Mouse (Mus musculus) neural tube, embryonic 15.5 days (tissue): ENCODE data around the gene Itpkb. TPM values are rescaled to one million over a fixed set of nuclear protein-coding genes. Genes with fewer than 3 reads are reported as not detected.
A peak's percentile ranks its signal among the peaks of the same experiment; 100 is the strongest.

Experiments
- ATAC-seq: fragments of 200-750 bp; cut with Nextera tagmentation; 2 replicates; pipeline ENCODE4 v1.8.0; 2017; ENCODE audit warnings: mild to moderate bottlenecking, moderate TSS enrichment, moderate library complexity; ENCODE audit not compliant: low FRiP score
- H3K27ac ChIP-seq: fragments of 300-500 bp; sonication (generic); replicated peaks from 2 replicates; pipeline ENCODE4 v1.5.1; 2015; ENCODE audit warnings: mild to moderate bottlenecking, inconsistent platforms
- H3K27me3 ChIP-seq: fragments of 300-500 bp; sonication (generic); replicated peaks from 2 replicates; pipeline ENCODE4 v1.6.1; 2015; ENCODE audit warnings: inconsistent platforms
- H3K36me3 ChIP-seq: fragments of 300-500 bp; sonication (generic); 2 replicates; pipeline ENCODE4 v1.6.1; 2015; ENCODE audit warnings: inconsistent platforms
- H3K4me1 ChIP-seq: fragments of 300-500 bp; sonication (generic); 2 replicates; pipeline ENCODE4 v1.6.1; 2015; ENCODE audit warnings: inconsistent platforms
- H3K4me2 ChIP-seq: fragments of 300-500 bp; sonication (generic); 2 replicates; pipeline ENCODE4 v1.6.1; 2015; ENCODE audit warnings: inconsistent platforms, mild to moderate bottlenecking, moderate library complexity
- H3K4me3 ChIP-seq: fragments of 300-500 bp; sonication (generic); replicated peaks from 2 replicates; pipeline ENCODE4 v1.5.1; 2015; ENCODE audit warnings: mild to moderate bottlenecking, inconsistent platforms
- H3K9ac ChIP-seq: fragments of 300-500 bp; sonication (generic); replicated peaks from 2 replicates; pipeline ENCODE4 v1.6.1; 2015; ENCODE audit warnings: mild to moderate bottlenecking, inconsistent platforms
- H3K9me3 ChIP-seq: fragments of 300-500 bp; sonication (generic); replicated peaks from 2 replicates; pipeline ENCODE4 v1.6.1; 2016; ENCODE audit warnings: inconsistent platforms
- WGBS: fragments of 180-500 bp; shearing (Covaris S2); methylation state at CpG from one replicate; pipeline ENCODE4 v1.1.7; 2015; ENCODE audit warnings: mixed read lengths; 5-methylcytosine and 5-hydroxymethylcytosine counted together
- polyA plus RNA-seq: library from polyadenylated mRNA; unstranded; fragments of >200 nt; fragmentation: Nextera tagmentation; extraction: Ambion mirVana; gene quantifications from 2 replicates; pipeline ENCODE4 v1.2.1, GENCODE M21; 2015

The Itpkb gene
- polyA plus RNA-seq, 1 experiment from 2014 or later = 4.1 TPM

DNA sequence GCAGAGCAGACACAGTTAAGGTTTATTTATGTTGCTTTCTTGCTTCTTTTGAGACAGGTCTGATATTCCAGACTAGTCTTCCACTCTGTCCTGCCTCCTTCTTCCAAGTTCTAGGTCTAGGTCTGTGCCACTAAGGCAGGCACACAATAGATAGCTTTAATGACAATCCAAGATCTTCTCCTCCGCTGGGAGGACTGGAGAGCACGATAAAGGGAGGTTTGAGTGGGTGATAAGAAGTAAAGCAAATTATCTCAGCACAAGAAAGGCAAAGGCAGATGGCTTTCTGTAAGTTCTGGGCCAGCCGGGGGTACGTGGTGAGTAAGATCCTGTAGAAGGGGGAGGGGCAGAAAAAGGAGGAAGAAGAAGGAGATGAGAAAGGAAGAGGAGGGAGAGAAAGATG lies 12.8 kb upstream of the Itpkb start:
- Histone ChIP-seq H3K27ac (no peak overlapping the region), H3K27me3 (no peaks in the 10 kb centered on the region), H3K4me2 (no peak overlapping the region), H3K4me1 (peaks cover 24% of the 10 kb centered on the region), H3K9ac (no peak overlapping the region), H3K9me3 (no peaks in the 10 kb centered on the region), H3K4me3 (no peak overlapping the region), H3K36me3 (no peaks in the 10 kb centered on the region)
- WGBS = 87% methylated on average over 4 of the region's 4 CpGs
- ATAC-seq = no peak

DNA sequence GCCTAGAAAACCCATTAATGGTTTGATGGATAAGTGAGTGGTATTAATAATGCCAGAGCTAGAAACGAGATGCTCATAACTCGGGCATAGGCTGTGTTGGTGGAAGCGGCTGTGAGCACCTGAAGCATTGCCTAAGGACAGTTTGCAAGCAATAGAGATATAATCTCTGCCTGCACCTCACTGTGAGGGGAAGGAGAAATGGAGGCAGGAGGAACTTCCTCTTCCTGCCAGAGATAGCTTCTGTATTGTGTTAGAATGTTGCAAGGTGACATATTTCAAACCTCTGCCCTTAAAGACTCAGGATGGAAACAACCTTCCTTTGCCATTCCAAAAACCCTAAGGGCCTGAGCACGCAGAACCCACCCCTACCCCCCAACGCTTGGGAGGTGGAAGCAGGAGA lies 11.9 kb upstream of the Itpkb start:
- Histone ChIP-seq H3K4me3 (no peak overlapping the region), H3K27me3 (no peaks in the 10 kb centered on the region; the same call in 1 of the 2 replicates), H3K36me3 (no peaks in the 10 kb centered on the region), H3K9me3 (no peaks in the 10 kb centered on the region), H3K27ac (no peak overlapping the region), H3K4me2 (no peak overlapping the region), H3K4me1 (peaks cover 15% of the 10 kb centered on the region), H3K9ac (no peak overlapping the region)
- WGBS = 80% methylated on average over 5 of the region's 5 CpGs
- no peak for ATAC-seq

DNA sequence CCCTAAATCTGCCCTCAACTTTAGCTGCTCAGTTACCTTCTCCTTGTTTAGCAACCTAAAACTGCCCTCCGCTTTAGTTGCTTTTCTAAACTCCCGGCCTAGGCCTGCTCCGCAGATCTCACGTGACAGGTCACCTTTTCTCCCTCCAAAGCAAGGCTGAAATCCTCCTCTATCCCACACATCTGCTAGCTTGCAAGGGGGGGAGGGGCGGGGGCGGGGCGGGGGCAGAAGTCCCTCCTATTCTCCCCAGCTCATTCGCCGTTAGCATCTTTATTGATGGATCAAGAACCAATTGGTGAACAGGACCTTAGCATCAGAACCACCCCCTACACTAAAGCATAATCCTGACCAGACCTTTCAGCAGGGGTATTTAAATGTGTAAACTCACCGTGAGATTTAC lies 10.4 kb upstream of the Itpkb start:
- H3K9me3 ChIP-seq = no peaks in the 10 kb centered on the region
- H3K27me3 ChIP-seq = no peaks in the 10 kb centered on the region; the same call in 1 of the 2 replicates
- H3K27ac ChIP-seq = no peak overlapping the region
- ATAC-seq = no peak
- H3K4me1 ChIP-seq = 0 out of 2 replicates have a peak, but pooled peaks cover 1% of the 10 kb centered on the region
- H3K9ac ChIP-seq = no peak overlapping the region
- H3K4me2 ChIP-seq = no peak overlapping the region
- H3K4me3 ChIP-seq = no peak overlapping the region
- 15% methylated on average over 10 of the region's 10 CpGs for WGBS
- H3K36me3 ChIP-seq = no peaks in the 10 kb centered on the region

DNA sequence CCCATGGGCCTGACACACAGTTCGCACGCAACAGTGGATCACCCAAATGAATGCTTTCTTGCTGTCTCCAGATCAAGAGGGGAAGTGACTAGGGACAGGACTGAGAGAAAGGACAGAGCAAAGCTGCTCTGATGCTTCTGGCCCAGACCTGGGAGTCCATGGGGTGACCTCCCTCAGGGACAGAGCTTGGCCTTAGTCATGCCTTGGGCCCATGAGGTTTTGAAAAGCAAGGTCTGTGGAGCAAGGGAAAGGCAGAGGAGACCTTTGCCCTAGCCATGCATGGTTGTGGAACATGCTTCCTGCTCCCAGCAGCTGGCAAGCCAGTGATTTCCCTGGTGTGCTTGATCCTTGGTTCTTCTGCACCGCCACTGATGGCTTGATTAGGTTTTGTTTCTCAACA lies 7.4 kb upstream of the Itpkb start:
- no peaks in the 10 kb centered on the region for H3K9me3 ChIP-seq
- no peaks in the 10 kb centered on the region; the same call in 1 of the 2 replicates for H3K27me3 ChIP-seq
- H3K4me2 ChIP-seq = no peak overlapping the region
- no peaks in the 10 kb centered on the region for H3K36me3 ChIP-seq
- H3K27ac ChIP-seq = no peak overlapping the region
- 91% methylated on average over 3 of the region's 3 CpGs for WGBS
- ATAC-seq = no peak
- no peak overlapping the region for H3K4me3 ChIP-seq
- no peak overlapping the region for H3K9ac ChIP-seq
- H3K4me1 ChIP-seq = no peaks in the 10 kb centered on the region

DNA sequence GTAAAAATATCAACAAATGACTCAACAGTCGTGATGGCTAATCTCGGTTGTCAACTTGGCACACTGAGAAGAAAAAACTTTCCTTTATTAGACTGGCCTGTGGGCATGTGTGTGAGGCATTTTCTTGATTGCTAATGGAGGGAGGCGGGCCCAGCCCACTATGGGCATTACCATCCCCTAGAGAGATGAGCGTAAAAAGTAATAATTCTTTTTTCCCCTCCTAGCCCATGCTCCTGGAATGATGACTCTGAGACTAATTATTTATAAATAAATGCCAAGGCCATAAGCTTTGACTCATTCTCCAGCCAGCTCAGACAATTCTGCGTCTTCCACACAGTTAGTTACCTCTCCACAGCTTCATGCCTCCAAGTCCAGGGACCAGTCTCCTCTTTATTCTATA lies 6.8 kb upstream of the Itpkb start:
- no peak overlapping the region for H3K9ac ChIP-seq
- no peak overlapping the region for H3K4me3 ChIP-seq
- no peak overlapping the region for H3K4me2 ChIP-seq
- H3K27me3 ChIP-seq = peaks cover 2% of the 10 kb centered on the region; the same call in 1 of the 2 replicates
- H3K27ac ChIP-seq = no peak overlapping the region
- 80% methylated on average over 5 of the region's 5 CpGs for WGBS
- no peaks in the 10 kb centered on the region for H3K9me3 ChIP-seq
- ATAC-seq = no peak
- no peaks in the 10 kb centered on the region for H3K36me3 ChIP-seq
- no peaks in the 10 kb centered on the region for H3K4me1 ChIP-seq

DNA sequence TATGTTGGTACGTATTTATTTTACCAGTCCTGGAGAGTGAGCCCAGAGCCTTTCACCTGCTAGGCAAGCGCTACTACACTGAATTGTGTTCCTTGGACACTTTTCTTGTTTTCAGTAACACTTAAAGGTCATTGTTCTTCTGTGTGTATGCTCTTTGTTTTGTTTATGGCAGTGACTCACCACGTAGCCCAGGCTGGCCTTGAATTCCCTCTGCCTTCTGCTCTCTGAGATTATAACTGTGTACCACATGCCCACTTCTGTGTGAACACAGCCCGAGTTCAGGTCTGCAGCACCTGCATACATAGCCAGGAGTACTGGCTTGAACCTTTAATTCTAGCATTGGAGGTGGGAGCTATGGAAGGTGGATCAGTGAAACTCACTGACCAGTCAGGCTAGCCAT lies 6.0 kb upstream of the Itpkb start:
- WGBS = 92% methylated on average over 4 of the region's 4 CpGs
- no peak overlapping the region for H3K9ac ChIP-seq

DNA sequence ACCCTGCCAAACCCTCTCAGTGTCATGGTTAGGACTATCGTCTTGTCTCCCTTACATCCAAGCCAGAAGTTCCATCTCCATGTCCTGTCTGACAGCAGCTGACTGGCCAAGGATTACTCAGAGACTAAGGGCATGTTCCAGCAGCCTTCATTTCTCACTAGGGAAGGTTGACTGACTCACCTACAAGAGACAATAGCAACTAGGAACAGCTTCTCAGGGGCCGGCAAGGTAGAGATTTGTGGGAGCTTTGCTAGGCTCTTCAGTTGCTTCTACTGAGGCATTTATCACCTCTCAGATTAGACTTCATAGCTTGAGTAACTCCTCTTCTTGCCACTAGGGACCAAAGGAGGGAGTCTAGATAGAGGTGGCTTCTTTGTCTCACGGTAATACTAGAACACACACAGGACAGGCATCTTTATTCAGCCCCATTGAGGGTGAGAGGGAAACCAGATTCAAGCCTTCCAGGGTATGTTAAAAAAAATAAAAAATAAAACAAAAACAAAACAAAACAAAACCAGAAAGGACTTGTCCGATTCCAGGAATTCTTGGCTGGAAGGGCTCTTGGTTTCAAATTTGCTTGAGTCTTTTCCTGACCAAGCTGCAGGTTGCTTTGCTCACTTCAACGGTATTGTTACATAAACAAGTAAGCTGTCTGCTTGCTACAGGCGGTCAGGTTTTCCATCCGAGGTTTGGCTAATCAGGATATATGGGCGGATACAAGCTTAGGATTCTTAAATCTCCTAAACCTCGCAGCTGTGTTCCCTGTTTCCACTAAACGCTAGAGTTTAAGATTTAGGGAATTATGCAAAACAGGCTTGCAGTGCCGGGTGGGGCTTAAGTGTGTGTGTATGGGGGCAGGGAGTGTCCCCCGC lies 1.3 kb upstream of the Itpkb start:
- Histone ChIP-seq H3K4me3 (no peak overlapping the region), H3K4me1 (peaks cover 47% of the 10 kb centered on the region), H3K27me3 (peaks cover 28% of the 10 kb centered on the region), H3K4me2 (peak overlapping the region; percentile 100), H3K27ac (0 out of 2 replicates have a peak overlapping the region, but pooled peaks have one; percentile 48), H3K9me3 (no peaks in the 10 kb centered on the region), H3K36me3 (no peaks in the 10 kb centered on the region), H3K9ac (no peak overlapping the region)
- WGBS = 22% methylated on average over 12 of the region's 12 CpGs
- no peak for ATAC-seq

More for the DNA sequence above, 6.0 kb upstream of the Itpkb start:
- peaks cover 3% of the 10 kb centered on the region for H3K4me1 ChIP-seq
- no peak for ATAC-seq
- H3K36me3 ChIP-seq = no peaks in the 10 kb centered on the region
- no peak overlapping the region for H3K4me3 ChIP-seq
- no peak overlapping the region for H3K27ac ChIP-seq
- no peaks in the 10 kb centered on the region for H3K9me3 ChIP-seq
- no peak overlapping the region for H3K4me2 ChIP-seq
- H3K27me3 ChIP-seq = peaks cover 3% of the 10 kb centered on the region; the same call in 1 of the 2 replicates

DNA sequence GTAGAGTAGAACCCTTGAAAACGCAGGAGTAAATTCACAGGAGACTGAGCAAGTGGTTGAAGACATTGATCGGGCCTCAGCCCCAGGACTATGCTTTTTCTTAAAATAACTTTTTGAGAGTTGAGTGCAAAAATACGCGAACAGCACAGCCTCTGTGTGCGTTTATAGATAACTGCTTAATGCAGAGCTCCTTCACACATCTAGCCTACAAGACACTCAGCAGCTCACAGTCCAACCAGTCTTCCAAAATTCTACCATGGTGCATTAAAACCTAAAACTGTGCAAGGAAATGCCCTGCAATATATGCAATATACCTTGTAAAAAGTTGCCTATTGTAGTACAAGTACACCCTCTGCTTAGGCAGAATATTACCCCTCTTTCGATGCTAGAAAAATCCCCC lies 579 bp upstream of the Itpkb start:
- Histone ChIP-seq H3K27me3 (peaks cover 30% of the 10 kb centered on the region), H3K27ac (peak overlapping the region; percentile 48; the same call in 1 of the 2 replicates), H3K4me1 (peaks cover 51% of the 10 kb centered on the region), H3K9ac (no peak overlapping the region), H3K9me3 (no peaks in the 10 kb centered on the region), H3K4me3 (no peak overlapping the region; the same call in 1 of the 2 replicates), H3K36me3 (no peaks in the 10 kb centered on the region), H3K4me2 (peak overlapping the region; percentile 100)
- no peak for ATAC-seq
- WGBS = 28% methylated on average over 6 of the region's 6 CpGs

DNA sequence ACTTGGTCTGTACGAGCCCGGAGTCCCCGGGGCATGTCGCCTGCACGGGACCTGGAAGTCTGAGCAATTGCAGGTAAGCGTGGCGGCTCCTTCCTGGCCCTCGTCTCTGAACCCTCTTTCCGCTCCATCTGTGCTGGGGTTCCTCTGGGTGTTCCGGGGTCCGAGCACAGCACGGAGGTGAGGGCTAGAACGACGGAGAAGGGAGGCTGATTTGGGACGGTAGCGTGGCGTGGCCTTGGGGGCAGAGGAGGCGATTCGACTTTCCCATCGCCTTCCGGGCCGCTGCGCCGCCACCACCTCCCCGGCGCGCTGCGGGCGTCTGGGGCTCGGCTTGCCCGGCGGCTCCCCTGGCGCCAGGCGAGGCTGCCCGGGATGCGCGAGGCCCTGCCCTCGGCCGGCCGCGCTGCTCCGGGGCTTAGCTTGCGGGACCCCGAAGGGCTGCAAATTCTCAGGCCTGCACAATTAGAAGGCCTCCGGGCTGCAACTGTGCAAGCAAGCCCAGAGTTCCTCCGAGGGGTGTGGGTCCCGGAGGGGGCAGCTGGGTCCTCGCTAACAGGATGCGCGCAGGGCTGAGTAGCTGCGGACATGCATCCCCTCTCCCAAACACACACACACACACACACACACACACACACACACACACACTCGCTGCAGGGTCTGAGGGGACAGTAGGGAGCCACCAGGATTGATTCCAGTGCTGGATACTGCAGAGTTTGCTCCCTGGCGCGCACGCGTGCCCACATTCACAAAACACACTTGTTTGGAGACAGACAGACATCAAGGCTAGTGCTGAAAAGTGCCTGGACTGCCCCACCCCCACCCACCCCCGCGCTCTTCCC lies 641 bp downstream of the Itpkb start:
- H3K27ac ChIP-seq = peak overlapping the region; percentile 73
- H3K4me3 ChIP-seq = peak overlapping the region; percentile 56
- peaks cover 56% of the 10 kb centered on the region for H3K4me1 ChIP-seq
- H3K9me3 ChIP-seq = no peaks in the 10 kb centered on the region
- H3K36me3 ChIP-seq = no peaks in the 10 kb centered on the region
- H3K27me3 ChIP-seq = peaks cover 30% of the 10 kb centered on the region
- peak overlapping the region; percentile 68 for H3K9ac ChIP-seq
- H3K4me2 ChIP-seq = peak overlapping the region; percentile 100
- ATAC-seq = peak; percentile 50
- under 1% methylated on average over 58 of the region's 58 CpGs for WGBS

DNA sequence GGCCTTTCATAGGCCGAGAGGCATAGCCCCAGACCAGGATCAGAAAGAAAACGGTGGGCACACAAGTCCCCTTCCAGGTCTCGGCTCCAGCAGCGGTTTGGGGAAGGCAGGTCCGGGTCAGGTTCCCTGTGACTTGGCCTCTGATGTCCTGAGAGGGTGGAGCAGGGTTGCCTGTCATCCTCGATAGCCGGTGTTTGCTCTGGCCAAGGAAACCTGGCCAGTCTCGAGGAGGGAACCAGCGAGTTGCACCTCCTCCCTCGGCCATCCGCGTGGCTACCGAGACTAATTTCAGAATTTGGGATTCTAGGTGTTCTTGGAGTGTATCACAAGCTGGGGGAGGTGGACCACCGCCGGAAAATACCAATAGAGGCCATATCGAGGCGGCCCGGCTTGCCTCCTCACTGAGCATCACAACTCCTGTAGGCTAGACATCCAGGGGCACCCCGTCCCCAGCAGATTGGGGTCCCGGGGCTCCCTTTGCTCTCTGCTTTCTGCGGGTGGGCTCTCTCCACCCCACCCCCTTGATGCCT lies 1.3 kb downstream of the Itpkb start:
- under 1% methylated on average over 21 of the region's 21 CpGs for WGBS
- Histone ChIP-seq H3K4me1 (peaks cover 63% of the 10 kb centered on the region), H3K9ac (peak overlapping the region; percentile 68), H3K4me3 (peak overlapping the region; percentile 56), H3K36me3 (no peaks in the 10 kb centered on the region), H3K4me2 (peak overlapping the region; percentile 100), H3K9me3 (no peaks in the 10 kb centered on the region), H3K27ac (peak overlapping the region; percentile 73), H3K27me3 (peaks cover 30% of the 10 kb centered on the region)
- ATAC-seq = peak; percentile 42

DNA sequence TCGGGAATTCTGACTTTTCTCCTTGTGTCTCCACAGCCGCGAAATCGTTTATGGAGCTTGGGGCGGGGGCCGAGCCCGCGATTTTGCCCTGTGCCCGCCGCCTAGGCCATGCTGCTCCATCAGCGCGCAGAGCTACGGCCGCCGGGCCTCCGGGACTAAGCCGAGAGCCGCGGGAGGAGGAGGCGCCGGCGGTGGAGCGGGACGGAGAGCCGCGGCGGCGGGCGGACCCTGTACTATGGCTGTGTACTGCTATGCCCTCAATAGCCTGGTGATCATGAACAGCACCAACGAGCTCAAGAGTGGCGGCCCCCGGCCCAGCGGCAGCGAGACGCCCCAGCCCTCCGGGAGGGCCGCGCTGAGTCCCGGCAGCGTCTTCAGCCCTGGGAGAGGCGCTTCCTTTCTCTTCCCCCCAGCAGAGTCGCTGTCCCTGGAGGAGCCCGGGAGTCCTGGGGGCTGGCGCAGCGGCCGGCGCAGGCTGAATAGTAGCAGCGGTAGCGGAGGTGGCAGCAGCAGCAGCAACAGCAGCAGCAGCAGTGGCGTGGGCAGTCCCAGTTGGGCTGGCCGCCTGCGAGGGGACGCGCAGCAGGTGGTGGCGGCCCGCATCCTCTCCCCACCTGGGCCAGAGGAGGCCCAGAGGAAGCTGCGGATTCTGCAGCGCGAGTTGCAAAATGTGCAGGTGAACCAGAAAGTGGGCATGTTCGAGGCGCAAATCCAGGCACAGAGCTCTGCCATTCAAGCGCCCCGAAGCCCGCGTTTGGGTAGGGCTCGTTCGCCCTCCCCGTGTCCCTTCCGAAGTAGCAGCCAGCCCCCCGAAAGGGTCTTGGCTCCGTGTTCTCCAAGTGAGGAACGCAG lies 2.0 kb downstream of the Itpkb start:
- peak; percentile 69 for ATAC-seq
- WGBS = 1% methylated on average over 70 of the region's 72 CpGs
- Histone ChIP-seq H3K36me3 (no peaks in the 10 kb centered on the region), H3K4me1 (peaks cover 64% of the 10 kb centered on the region), H3K27ac (peak overlapping the region; percentile 73; the same call in 1 of the 2 replicates), H3K27me3 (peaks cover 30% of the 10 kb centered on the region), H3K4me2 (peak overlapping the region; percentile 100), H3K4me3 (peak overlapping the region; percentile 56), H3K9ac (peak overlapping the region; percentile 68), H3K9me3 (no peaks in the 10 kb centered on the region)
